Mouse (Mus musculus): ENCODE data around the gene Kifc5b. TPM values are rescaled to one million over a fixed set of nuclear protein-coding genes. Genes with fewer than 3 reads are reported as not detected.
A peak's percentile ranks its signal among the peaks of the same experiment; 100 is the strongest.

Kifc5b gene
- polyA plus RNA-seq, 1 experiment from 2014 or later, result 9.2 TPM

DNA sequence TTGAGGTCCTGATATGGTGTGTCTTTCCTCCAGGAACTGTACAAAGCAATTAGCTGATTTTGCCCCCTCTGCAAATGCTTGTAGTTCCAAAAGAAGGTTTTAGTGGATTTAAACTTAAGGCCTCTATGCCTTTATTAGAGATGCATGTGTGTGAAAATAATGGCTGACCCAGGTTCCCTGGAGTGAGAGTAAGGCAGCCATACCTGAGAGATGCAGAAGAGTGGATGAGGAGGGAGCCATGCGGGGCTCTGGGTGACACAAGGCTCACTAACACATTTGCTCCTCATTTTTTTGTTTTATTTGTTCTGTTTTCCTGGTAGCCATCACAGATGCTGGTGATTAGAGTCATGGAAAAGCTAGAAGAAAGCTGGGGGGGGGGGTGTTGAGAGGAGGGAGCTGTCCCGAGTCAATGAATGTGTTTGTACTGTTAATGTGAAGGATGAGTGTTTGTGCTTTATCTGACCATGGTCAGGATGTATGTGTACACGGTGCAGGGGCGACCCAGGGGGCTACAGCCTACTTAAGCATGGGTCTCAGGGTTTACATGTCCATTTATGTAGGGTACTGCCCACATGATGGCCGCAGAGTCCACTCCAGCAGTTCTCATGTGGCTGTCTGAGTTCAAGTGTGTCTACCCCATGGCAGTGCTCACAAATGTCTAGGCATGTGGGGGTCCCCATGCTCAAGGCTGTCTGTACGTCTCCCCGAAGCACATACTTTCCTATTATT lies 33.8 kb downstream of the Kifc5b start:
- 31% methylated on average over 7 of the region's 7 CpGs for WGBS
- no peak for ATAC-seq

DNA sequence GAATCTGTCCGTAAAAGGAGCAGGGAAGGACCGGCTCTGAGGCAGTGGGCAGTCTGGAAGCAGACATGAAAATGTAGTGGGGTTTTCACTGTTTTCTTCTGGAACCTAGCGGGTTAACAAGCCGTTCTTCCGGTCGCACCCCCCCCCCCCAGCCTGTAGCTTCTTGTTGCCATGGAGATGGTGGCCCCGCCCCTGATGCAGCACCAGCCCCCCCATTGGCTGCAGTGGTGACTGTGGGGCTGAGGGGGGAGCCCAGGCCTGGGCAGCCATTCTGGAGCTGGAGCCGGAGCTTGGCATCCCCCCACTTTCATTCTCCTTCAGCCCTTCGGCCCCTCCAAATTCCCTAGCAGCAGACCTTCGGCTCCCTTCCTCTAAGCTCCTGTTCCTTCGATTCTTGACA lies 34.5 kb downstream of the Kifc5b start:
- Histone ChIP-seq H3K4me2 (peak overlapping the region; percentile 93), H3K27ac (peak overlapping the region; percentile 75), H3K9ac (peak overlapping the region; percentile 71), H3K4me3 (peak overlapping the region; percentile 43), H3K4me1 (peaks cover 76% of the 10 kb centered on the region), H3K36me3 (ENCODE audit: poor library complexity, severe bottlenecking) (peaks cover 28% of the 10 kb centered on the region), H3K9me3 (replicated peaks) (no peaks in the 10 kb centered on the region), H3K27me3 (no peaks in the 10 kb centered on the region)
- WGBS, result 0% methylated on average over 11 of the region's 11 CpGs
- ATAC-seq, result peak; percentile 61

More for the DNA sequence above, 33.8 kb downstream of the Kifc5b start:
- H3K9ac ChIP-seq, result peak overlapping the region; percentile 90
- peak overlapping the region; percentile 93 for H3K4me2 ChIP-seq
- H3K36me3 ChIP-seq (ENCODE audit: poor library complexity, severe bottlenecking), result peaks cover 21% of the 10 kb centered on the region
- H3K27me3 ChIP-seq, result no peaks in the 10 kb centered on the region
- H3K4me3 ChIP-seq, result peak overlapping the region; percentile 43
- H3K27ac ChIP-seq, result peak overlapping the region; percentile 75
- peaks cover 83% of the 10 kb centered on the region for H3K4me1 ChIP-seq
- no peaks in the 10 kb centered on the region for H3K9me3 ChIP-seq (replicated peaks)

DNA sequence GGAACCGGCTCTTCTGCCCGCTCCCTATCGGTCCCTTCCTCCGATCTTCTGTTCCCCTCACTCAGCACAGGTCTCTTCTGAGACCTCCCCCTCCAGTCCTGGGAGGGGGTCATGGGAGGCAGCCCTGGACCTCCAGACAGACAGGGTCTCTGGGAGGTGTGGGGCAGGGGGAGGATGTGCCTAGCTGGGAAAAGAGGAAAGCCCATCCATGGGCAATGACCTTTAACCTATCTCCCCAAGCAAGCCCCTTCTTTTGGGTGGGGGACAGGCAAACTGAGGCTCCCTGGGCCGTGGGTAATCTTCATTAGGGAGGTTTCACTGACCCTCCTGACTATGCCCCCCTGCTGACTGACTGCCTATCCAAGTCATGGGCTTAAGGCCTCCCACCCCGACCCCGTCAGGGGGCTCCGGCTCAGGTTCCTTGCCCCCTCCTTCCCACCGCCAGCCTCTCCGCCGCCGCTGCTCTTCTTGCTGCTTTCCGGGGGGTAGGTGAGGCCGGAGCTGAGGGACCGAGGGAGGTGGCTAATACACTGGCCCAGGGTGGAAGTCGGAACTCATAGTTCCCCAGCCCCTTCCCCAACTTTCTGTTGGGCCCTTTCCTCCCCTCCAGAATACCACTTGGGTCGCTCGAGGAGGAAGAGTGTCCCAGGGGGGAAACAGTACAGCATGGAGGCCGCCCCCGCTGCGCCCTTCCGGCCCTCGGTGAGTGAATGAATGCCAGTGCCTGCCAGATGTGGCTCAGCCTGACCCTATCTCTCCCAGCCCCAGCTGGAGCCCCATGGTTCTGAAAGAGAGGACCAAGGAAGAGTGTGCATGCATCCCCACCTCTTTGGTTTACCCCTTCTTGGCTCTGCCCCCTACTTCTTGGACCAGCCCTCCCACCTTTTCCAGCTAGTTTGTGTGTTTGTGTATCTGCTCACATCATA lies 35.3 kb downstream of the Kifc5b start:
- ATAC-seq, result peak; percentile 39; the same call in 1 of the 2 replicates
- Histone ChIP-seq H3K4me2 (peak overlapping the region; percentile 93), H3K27ac (peak overlapping the region; percentile 75), H3K4me1 (peaks cover 68% of the 10 kb centered on the region), H3K4me3 (peak overlapping the region; percentile 43), H3K9me3 (replicated peaks) (no peaks in the 10 kb centered on the region), H3K36me3 (ENCODE audit: poor library complexity, severe bottlenecking) (peaks cover 36% of the 10 kb centered on the region), H3K9ac (peak overlapping the region; percentile 71), H3K27me3 (no peaks in the 10 kb centered on the region)
- WGBS, result 3% methylated on average over 22 of the region's 23 CpGs

DNA sequence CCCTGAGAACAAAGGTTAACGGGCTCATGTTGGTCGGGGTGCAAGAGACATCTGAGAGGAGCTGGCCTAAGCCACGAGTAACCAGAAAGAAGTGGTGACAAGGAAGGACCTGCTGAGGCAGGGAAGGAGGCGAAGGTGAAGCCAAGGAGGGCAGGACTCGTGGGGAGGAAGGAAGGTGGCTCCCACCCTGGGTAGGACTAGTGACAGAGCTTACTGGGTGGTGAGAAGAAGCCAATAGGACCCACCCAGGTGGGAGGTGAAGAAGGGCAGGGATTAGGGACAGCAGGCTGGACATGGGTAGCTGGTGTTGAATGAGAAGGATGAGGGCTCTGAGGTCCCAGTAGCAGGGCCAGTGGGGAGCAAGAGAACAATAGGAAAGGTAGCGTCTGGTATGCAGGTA lies 36.3 kb downstream of the Kifc5b start:
- ATAC-seq, result no peak
- peak overlapping the region; percentile 43 for H3K4me3 ChIP-seq
- H3K4me2 ChIP-seq, result peak overlapping the region; percentile 93
- peak overlapping the region; percentile 71 for H3K9ac ChIP-seq
- H3K27me3 ChIP-seq, result no peaks in the 10 kb centered on the region
- H3K4me1 ChIP-seq, result peaks cover 60% of the 10 kb centered on the region
- no peaks in the 10 kb centered on the region for H3K9me3 ChIP-seq (replicated peaks)
- WGBS, result 26% methylated on average over 6 of the region's 6 CpGs
- no peak overlapping the region for H3K27ac ChIP-seq
- peaks cover 46% of the 10 kb centered on the region for H3K36me3 ChIP-seq (ENCODE audit: poor library complexity, severe bottlenecking)

DNA sequence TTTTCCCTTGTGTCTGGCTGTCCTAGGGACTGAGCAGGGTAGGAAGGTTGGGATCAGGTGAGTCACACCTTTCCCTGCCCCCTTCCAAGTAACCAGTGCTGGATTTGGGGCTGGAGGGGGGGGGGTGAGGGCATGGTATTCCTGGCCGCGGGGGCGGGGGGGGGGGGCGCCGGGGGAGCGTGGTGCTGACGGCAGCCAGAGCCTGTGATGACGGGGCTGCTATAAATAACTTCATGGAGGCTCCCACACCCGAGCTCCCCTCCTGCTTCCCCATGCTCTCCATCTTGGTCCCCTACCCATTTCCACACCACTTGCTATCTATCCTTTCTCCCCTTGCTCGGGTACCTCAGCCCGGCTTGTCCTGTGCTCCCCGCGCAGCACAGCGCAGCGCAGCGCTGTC lies 36.8 kb downstream of the Kifc5b start:
- Histone ChIP-seq H3K27ac (no peak overlapping the region; the same call in 1 of the 2 replicates), H3K4me3 (peak overlapping the region; percentile 43), H3K27me3 (no peaks in the 10 kb centered on the region), H3K9ac (peak overlapping the region; percentile 71), H3K4me1 (peaks cover 58% of the 10 kb centered on the region), H3K4me2 (peak overlapping the region; percentile 93), H3K9me3 (replicated peaks) (no peaks in the 10 kb centered on the region), H3K36me3 (ENCODE audit: poor library complexity, severe bottlenecking) (peaks cover 51% of the 10 kb centered on the region)
- ATAC-seq, result no peak
- 15% methylated on average over 11 of the region's 16 CpGs for WGBS

DNA sequence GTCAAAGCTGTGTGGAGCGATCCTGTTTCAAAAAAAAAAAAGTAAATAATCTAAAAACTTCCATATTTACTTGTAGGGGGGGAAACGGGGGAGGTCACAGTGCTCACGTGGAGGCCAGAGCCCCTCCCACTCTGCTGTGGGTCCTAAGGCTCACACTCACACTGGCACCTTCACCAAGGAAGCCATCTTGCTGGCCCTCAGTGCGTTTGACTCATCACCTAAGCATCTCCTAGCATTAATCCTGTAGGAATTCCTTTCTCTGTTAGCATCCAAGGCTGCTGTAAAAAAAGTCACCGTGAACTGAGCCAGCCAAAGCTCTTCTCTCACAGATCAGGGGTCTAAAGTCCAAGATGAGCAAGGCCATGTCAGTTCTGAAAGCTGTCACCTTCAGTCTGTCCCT lies 39.4 kb downstream of the Kifc5b start:
- no peak overlapping the region for H3K4me3 ChIP-seq
- no peaks in the 10 kb centered on the region for H3K27me3 ChIP-seq
- ATAC-seq, result no peak
- H3K4me1 ChIP-seq, result peaks cover 33% of the 10 kb centered on the region
- H3K4me2 ChIP-seq, result no peak overlapping the region
- no peaks in the 10 kb centered on the region for H3K9me3 ChIP-seq (replicated peaks)
- 86% methylated on average over 5 of the region's 5 CpGs for WGBS
- no peak overlapping the region for H3K9ac ChIP-seq
- H3K36me3 ChIP-seq (ENCODE audit: poor library complexity, severe bottlenecking), result peaks cover 77% of the 10 kb centered on the region
- H3K27ac ChIP-seq, result no peak overlapping the region

DNA sequence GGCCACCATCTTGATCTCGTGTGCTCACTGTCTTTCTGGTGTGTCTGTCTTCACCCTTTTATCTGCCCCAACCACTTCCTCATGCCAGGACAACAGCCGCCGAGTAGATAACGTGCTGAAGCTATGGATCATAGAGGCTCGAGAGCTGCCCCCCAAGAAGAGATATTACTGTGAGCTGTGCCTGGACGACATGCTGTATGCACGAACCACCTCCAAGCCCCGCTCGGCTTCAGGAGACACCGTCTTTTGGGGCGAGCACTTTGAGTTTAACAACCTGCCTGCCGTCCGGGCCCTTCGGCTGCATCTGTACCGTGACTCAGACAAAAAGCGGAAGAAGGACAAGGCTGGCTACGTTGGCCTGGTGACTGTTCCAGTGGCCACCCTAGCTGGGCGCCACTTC lies 40.0 kb downstream of the Kifc5b start:
- peaks cover 27% of the 10 kb centered on the region for H3K4me1 ChIP-seq
- no peak overlapping the region for H3K9ac ChIP-seq
- H3K9me3 ChIP-seq (replicated peaks), result no peaks in the 10 kb centered on the region
- H3K36me3 ChIP-seq (ENCODE audit: poor library complexity, severe bottlenecking), result peaks cover 83% of the 10 kb centered on the region
- H3K27me3 ChIP-seq, result no peaks in the 10 kb centered on the region
- WGBS, result 91% methylated on average over 18 of the region's 18 CpGs
- no peak overlapping the region for H3K4me2 ChIP-seq
- no peak for ATAC-seq
- no peak overlapping the region for H3K27ac ChIP-seq
- H3K4me3 ChIP-seq, result no peak overlapping the region

DNA sequence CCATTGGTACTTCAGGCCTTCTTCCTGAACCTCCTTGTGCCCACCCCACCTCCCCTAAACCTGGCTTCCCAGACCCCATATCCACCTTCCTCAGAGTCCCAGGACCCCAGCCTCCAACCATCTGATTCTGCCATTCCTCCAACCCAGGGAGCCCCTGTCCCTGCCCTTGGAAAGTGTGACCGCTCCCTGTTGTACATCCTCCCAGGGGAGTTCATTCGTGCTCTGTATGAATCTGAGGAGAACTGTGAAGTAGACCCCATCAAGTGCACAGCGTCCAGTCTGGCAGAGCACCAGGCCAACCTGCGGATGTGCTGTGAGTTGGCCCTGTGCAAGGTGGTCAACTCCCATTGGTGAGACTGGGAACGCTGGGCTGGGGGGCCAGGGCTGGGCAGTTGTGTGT lies 41.0 kb downstream of the Kifc5b start:
- H3K9ac ChIP-seq, result no peak overlapping the region

DNA sequence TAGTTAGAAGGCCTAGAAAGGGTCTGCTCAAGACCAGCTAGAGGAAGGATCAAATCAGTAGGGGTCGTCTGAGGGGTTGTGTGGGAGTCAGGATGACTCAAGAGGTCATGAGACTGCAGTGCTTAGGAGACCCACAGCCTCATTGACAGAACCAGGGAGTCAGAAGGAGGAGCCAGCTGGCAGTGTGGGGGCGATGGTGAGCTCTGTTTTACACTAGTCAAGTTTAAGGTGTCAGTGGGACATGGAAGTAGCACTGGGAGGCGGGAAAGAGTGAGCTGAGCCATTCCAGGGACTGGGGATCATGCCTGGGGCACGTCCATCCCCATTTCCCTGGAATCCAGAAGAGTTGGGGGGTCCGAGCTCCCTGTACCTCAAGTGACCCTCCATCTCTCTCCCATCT lies 42.0 kb downstream of the Kifc5b start:
- Histone ChIP-seq H3K36me3 (ENCODE audit: poor library complexity, severe bottlenecking) (peaks cover 93% of the 10 kb centered on the region), H3K27ac (no peak overlapping the region), H3K9me3 (replicated peaks) (no peaks in the 10 kb centered on the region), H3K4me2 (no peak overlapping the region), H3K27me3 (no peaks in the 10 kb centered on the region), H3K4me1 (peaks cover 7% of the 10 kb centered on the region), H3K9ac (no peak overlapping the region), H3K4me3 (no peak overlapping the region)
- no peak for ATAC-seq
- 57% methylated on average over 5 of the region's 5 CpGs for WGBS

More for the DNA sequence above, 41.0 kb downstream of the Kifc5b start:
- ATAC-seq, result no peak
- no peaks in the 10 kb centered on the region for H3K27me3 ChIP-seq
- H3K4me1 ChIP-seq, result peaks cover 17% of the 10 kb centered on the region
- H3K9me3 ChIP-seq (replicated peaks), result no peaks in the 10 kb centered on the region
- no peak overlapping the region for H3K4me2 ChIP-seq
- H3K36me3 ChIP-seq (ENCODE audit: poor library complexity, severe bottlenecking), result peaks cover 91% of the 10 kb centered on the region
- H3K27ac ChIP-seq, result no peak overlapping the region
- 92% methylated on average over 5 of the region's 5 CpGs for WGBS
- no peak overlapping the region for H3K4me3 ChIP-seq

DNA sequence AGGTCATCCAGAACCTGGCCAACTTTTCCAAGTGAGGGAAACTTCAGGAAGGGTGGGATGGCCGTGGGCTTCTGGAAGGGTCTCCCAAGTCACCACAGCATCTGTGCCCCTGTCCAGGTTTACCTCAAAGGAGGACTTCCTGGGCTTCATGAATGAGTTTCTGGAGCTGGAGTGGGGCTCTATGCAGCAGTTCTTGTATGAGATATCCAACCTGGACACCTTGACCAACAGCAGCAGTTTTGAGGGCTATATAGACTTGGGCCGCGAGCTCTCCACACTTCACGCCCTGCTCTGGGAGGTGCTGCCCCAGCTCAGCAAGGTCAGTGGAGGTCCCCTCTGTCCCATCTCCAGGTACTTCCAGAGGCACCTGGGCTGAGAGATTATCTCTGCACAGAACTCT lies 42.9 kb downstream of the Kifc5b start:
- Histone ChIP-seq H3K27me3 (no peaks in the 10 kb centered on the region), H3K4me3 (no peak overlapping the region), H3K4me1 (peaks cover under 1% of the 10 kb centered on the region; the same call in 1 of the 2 replicates), H3K36me3 (ENCODE audit: poor library complexity, severe bottlenecking) (peaks cover 99% of the 10 kb centered on the region), H3K9me3 (replicated peaks) (no peaks in the 10 kb centered on the region), H3K9ac (no peak overlapping the region), H3K4me2 (no peak overlapping the region), H3K27ac (no peak overlapping the region)
- no peak for ATAC-seq
- WGBS, result 97% methylated on average over 4 of the region's 4 CpGs

DNA sequence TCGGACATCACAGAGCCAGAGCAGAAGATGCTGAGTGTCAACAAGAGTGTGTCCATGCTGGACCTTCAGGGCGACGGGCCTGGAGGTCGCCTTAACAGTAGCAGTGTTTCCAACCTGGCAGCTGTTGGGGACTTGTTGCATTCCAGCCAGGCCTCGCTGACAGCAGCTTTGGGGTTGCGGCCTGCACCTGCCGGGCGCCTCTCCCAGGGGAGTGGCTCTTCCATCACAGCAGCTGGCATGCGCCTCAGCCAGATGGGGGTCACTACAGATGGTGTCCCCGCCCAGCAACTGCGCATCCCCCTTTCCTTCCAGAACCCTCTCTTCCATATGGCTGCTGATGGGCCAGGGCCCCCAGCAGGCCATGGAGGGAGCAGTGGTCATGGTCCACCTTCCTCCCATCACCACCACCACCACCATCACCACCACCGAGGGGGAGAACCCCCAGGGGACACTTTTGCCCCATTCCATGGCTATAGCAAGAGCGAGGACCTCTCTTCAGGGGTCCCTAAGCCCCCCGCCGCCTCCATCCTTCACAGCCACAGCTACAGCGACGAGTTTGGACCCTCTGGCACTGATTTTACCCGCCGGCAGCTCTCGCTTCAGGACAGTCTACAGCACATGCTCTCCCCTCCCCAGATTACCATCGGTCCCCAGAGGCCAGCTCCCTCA lies 44.8 kb downstream of the Kifc5b start:
- Histone ChIP-seq H3K36me3 (ENCODE audit: poor library complexity, severe bottlenecking) (peaks cover 99% of the 10 kb centered on the region), H3K4me1 (no peaks in the 10 kb centered on the region)
- 93% methylated on average over 21 of the region's 21 CpGs for WGBS

DNA sequence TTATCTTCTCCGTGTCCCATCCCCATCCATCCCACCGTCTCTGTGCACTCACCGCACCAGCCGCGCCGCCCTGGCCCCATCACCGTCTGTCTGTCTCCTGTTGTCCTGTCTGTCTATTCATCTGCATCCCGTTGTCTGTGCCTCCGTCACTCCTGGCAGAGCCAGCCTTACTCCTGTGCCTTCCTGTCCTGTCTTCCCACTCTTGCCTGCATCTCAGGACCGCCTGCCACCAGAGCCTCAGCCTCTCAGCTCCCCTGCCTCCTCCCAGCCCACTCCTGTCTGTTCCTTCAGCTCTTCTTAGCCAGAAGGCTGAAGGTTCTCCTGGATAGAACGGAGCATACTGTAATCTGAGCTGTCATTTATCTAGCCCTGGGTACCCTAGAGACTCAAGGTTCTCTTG lies 50.1 kb downstream of the Kifc5b start:
- H3K4me2 ChIP-seq, result no peak overlapping the region
- ATAC-seq, result no peak
- no peak overlapping the region for H3K9ac ChIP-seq
- peaks cover 10% of the 10 kb centered on the region for H3K4me1 ChIP-seq
- no peak overlapping the region for H3K27ac ChIP-seq
- no peak overlapping the region for H3K4me3 ChIP-seq
- H3K27me3 ChIP-seq, result no peaks in the 10 kb centered on the region
- H3K36me3 ChIP-seq (ENCODE audit: poor library complexity, severe bottlenecking), result peaks cover 89% of the 10 kb centered on the region
- H3K9me3 ChIP-seq (replicated peaks), result no peaks in the 10 kb centered on the region
- WGBS, result 91% methylated on average over 11 of the region's 11 CpGs

More for the DNA sequence above, 44.8 kb downstream of the Kifc5b start:
- Histone ChIP-seq H3K27me3 (no peaks in the 10 kb centered on the region), H3K9ac (no peak overlapping the region), H3K4me2 (no peak overlapping the region), H3K9me3 (replicated peaks) (no peaks in the 10 kb centered on the region), H3K4me3 (no peak overlapping the region), H3K27ac (no peak overlapping the region)
- ATAC-seq, result no peak
